Mouse (Mus musculus): Measurements from ENCODE around the gene Mapkapk3. TPM values are rescaled to one million over a fixed set of nuclear protein-coding genes. Genes with fewer than 3 reads are reported as not detected.

Gene Mapkapk3
- total and polyA plus RNA-seq, 2 experiments from 2014 or later: 1.3 to 3.2 TPM

GRCm38 (mm10) chr9:107301554-107302331 is 12.1 kb upstream of the Mapkapk3 start:
- peaks cover 16% of the 10 kb centered on the region for H3K36me3 ChIP-seq (ENCODE audit: insufficient read depth, low read length)
- DNase-seq (ENCODE audit: low spot score): no peak
- H3K27ac ChIP-seq (ENCODE audit: low read depth, low read length): no peak overlapping the region
- 87% methylated on average over 17 of the region's 17 CpGs for WGBS
- no peak for ATAC-seq (ENCODE audit: low FRiP score)
- no peak overlapping the region for H3K4me2 ChIP-seq (ENCODE audit: low read depth, low read length, poor library complexity, severe bottlenecking)
- H3K9me3 ChIP-seq (ENCODE audit: low read length): no peaks in the 10 kb centered on the region
- TF ChIP-seq CTCF (IDR thresholded peaks at IDR 0.05): no peak
- no peaks in the 10 kb centered on the region for H3K27me3 ChIP-seq (ENCODE audit: insufficient read depth, low read length)
- H3K4me3 ChIP-seq (ENCODE audit: low read depth, low read length): no peak overlapping the region
- no peak overlapping the region for H3K9ac ChIP-seq (replicated peaks; ENCODE audit: low read length, poor library complexity, severe bottlenecking)
- H3K4me1 ChIP-seq (ENCODE audit: insufficient read depth, low read length): peaks cover 4% of the 10 kb centered on the region; the same call in 1 of the 2 replicates

- no peak overlapping the region for H3K4me2 ChIP-seq (ENCODE audit: low read depth, low read length, poor library complexity, severe bottlenecking)
- H3K27me3 ChIP-seq (ENCODE audit: insufficient read depth, low read length): 0 out of 2 replicates have a peak, but pooled peaks cover 4% of the 10 kb centered on the region
- peaks cover 4% of the 10 kb centered on the region for H3K4me1 ChIP-seq (ENCODE audit: insufficient read depth, low read length)
- no peak for DNase-seq (ENCODE audit: low spot score)
- WGBS: 94% methylated on average over 30 of the region's 30 CpGs
- H3K9me3 ChIP-seq (ENCODE audit: low read length): no peaks in the 10 kb centered on the region
- peaks cover 16% of the 10 kb centered on the region for H3K36me3 ChIP-seq (ENCODE audit: insufficient read depth, low read length)
- no peak overlapping the region for H3K9ac ChIP-seq (replicated peaks; ENCODE audit: low read length, poor library complexity, severe bottlenecking)
- no peak overlapping the region for H3K27ac ChIP-seq (ENCODE audit: low read depth, low read length)
- no peak for TF ChIP-seq CTCF (IDR thresholded peaks at IDR 0.05)
- ATAC-seq (ENCODE audit: low FRiP score): no peak
- H3K4me3 ChIP-seq (ENCODE audit: low read depth, low read length): no peak overlapping the region
Observed at GRCm38 (mm10) chr9:107300224-107300973, 10.7 kb upstream of the Mapkapk3 start.

DNA sequence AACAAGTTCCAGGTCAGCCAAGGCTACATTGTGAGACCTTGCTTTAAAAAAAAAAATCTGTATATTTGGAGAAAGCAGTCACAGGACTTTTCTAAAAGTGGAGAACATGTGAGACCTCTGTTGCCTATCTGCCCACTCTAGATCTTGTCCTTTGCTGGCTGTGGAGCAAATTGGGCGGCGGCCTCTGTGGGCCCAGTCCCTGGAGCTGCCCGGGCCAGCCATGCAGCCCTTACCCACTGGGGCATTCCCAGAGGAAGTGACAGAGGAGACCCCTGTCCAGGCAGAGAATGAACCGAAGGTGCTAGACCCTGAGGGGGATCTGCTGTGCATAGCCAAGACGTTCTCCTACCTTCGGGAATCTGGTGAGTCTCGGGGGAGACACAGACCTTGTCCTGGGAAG is 10.1 kb upstream of the Mapkapk3 start:
- H3K27ac ChIP-seq (ENCODE audit: low read depth, low read length): no peak overlapping the region
- ATAC-seq (ENCODE audit: low FRiP score) (no peak), DNase-seq (ENCODE audit: low spot score) (no peak)
- H3K4me3 ChIP-seq (ENCODE audit: low read depth, low read length): no peak overlapping the region
- peaks cover 16% of the 10 kb centered on the region for H3K36me3 ChIP-seq (ENCODE audit: insufficient read depth, low read length)
- no peak for TF ChIP-seq CTCF (IDR thresholded peaks at IDR 0.05)
- H3K9ac ChIP-seq (replicated peaks; ENCODE audit: low read length, poor library complexity, severe bottlenecking): no peak overlapping the region
- H3K27me3 ChIP-seq (ENCODE audit: insufficient read depth, low read length): 0 out of 2 replicates have a peak, but pooled peaks cover 5% of the 10 kb centered on the region
- H3K4me2 ChIP-seq (ENCODE audit: low read depth, low read length, poor library complexity, severe bottlenecking): no peak overlapping the region
- WGBS: 93% methylated on average over 7 of the region's 7 CpGs
- H3K9me3 ChIP-seq (ENCODE audit: low read length): no peaks in the 10 kb centered on the region
- peaks cover 4% of the 10 kb centered on the region for H3K4me1 ChIP-seq (ENCODE audit: insufficient read depth, low read length)

- Histone ChIP-seq H3K9me3 (ENCODE audit: low read length) (no peaks in the 10 kb centered on the region), H3K4me2 (ENCODE audit: low read depth, low read length, poor library complexity, severe bottlenecking) (no peak overlapping the region), H3K27ac (ENCODE audit: low read depth, low read length) (no peak overlapping the region), H3K4me3 (ENCODE audit: low read depth, low read length) (no peak overlapping the region), H3K27me3 (ENCODE audit: insufficient read depth, low read length) (0 out of 2 replicates have a peak, but pooled peaks cover 5% of the 10 kb centered on the region), H3K36me3 (ENCODE audit: insufficient read depth, low read length) (peaks cover 16% of the 10 kb centered on the region), H3K9ac (replicated peaks; ENCODE audit: low read length, poor library complexity, severe bottlenecking) (no peak overlapping the region), H3K4me1 (ENCODE audit: insufficient read depth, low read length) (peaks cover 4% of the 10 kb centered on the region)
- WGBS: 91% methylated on average over 6 of the region's 6 CpGs
- no peak for TF ChIP-seq CTCF (IDR thresholded peaks at IDR 0.05)
- DNase-seq (ENCODE audit: low spot score) (no peak), ATAC-seq (ENCODE audit: low FRiP score) (no peak)
Observed at GRCm38 (mm10) chr9:107298876-107299275, 9.2 kb upstream of the Mapkapk3 start.

DNA sequence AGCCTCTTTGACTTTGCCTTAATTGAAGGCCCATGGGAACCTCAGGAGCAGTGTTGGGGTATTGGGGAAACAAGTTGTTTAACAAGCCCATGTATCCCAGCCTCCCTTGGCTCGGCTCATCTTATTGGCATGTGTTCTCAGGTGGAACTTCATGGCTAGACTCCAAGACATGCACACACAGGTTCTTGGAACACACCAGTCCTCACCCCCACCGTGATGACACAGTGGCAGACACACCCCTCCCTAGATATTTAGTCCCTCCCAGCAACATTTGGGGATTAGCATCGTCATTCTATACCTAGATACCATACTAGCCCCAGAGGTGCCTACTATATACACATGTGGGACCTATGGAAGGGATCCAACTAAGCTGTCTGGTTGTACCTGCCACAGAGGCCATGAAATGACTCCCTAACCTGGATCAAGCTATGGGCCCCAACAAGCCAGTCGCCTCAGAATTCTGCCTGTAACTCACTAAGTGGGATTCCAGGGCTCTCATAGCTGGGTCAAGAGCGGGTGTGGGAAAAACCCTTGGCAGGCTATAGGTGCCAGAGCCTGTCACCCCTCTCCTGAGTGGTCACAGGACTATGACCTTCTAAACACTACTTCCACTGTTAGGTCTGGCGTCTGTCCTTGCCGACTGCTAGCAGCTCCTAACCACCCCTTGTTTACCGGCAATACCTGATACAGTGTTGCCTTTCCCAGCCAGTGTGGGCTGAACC is 8.5 kb upstream of the Mapkapk3 start:
- H3K27ac ChIP-seq (ENCODE audit: low read depth, low read length): no peak overlapping the region
- peak overlapping the region; percentile 88; the same call in 1 of the 2 replicates for H3K4me2 ChIP-seq (ENCODE audit: low read depth, low read length, poor library complexity, severe bottlenecking)
- no peak overlapping the region for H3K9ac ChIP-seq (replicated peaks; ENCODE audit: low read length, poor library complexity, severe bottlenecking)
- H3K9me3 ChIP-seq (ENCODE audit: low read length): no peaks in the 10 kb centered on the region
- no peak overlapping the region for H3K4me3 ChIP-seq (ENCODE audit: low read depth, low read length)
- TF ChIP-seq CTCF (IDR thresholded peaks at IDR 0.05): no peak
- WGBS: 91% methylated on average over 8 of the region's 8 CpGs
- DNase-seq (ENCODE audit: low spot score) (no peak), ATAC-seq (ENCODE audit: low FRiP score) (no peak)
- H3K36me3 ChIP-seq (ENCODE audit: insufficient read depth, low read length): peaks cover 16% of the 10 kb centered on the region
- peaks cover 4% of the 10 kb centered on the region for H3K4me1 ChIP-seq (ENCODE audit: insufficient read depth, low read length)
- H3K27me3 ChIP-seq (ENCODE audit: insufficient read depth, low read length): 0 out of 2 replicates have a peak, but pooled peaks cover 7% of the 10 kb centered on the region
